Mouse (Mus musculus) hindbrain, embryonic 11.5 days (tissue): ENCODE measurements around the gene Zfp964. TPM values are rescaled to one million over a fixed set of nuclear protein-coding genes. Genes with fewer than 3 reads are reported as not detected.
"Not testable (repeated sequence)": the region's sequence is repeated elsewhere in the genome, so short reads cannot be mapped to it uniquely, and the experiment has no call there.

Experiments used
- ATAC-seq: fragments of 200-750 bp; cut with Nextera tagmentation; 2 replicates; pipeline ENCODE4 v1.8.0; 2017; ENCODE audit warnings: mild to moderate bottlenecking, moderate TSS enrichment, moderate library complexity; ENCODE audit not compliant: low FRiP score
- DNase-seq: peaks from one replicate; pipeline ENCODE4 v3.0.0-alpha.2; 2015; ENCODE audit warnings: low spot score
- H3K27ac ChIP-seq: fragments of 300-500 bp; sonication (generic); 2 replicates; pipeline ENCODE4 v1.5.1; 2014; ENCODE audit warnings: mild to moderate bottlenecking, low read depth, low read length
- H3K27me3 ChIP-seq: fragments of 300-500 bp; sonication (generic); 2 replicates; pipeline ENCODE4 v1.6.1; 2014; ENCODE audit warnings: mild to moderate bottlenecking, low read length, moderate library complexity, mixed read lengths; ENCODE audit not compliant: control insufficient read depth, insufficient read depth
- H3K36me3 ChIP-seq: fragments of 300-500 bp; sonication (generic); 2 replicates; pipeline ENCODE4 v1.6.1; 2014; ENCODE audit warnings: mild to moderate bottlenecking, low read length, moderate library complexity, mixed read lengths; ENCODE audit not compliant: control insufficient read depth, insufficient read depth
- H3K4me1 ChIP-seq: fragments of 300-500 bp; sonication (generic); replicated peaks from 2 replicates; pipeline ENCODE4 v1.6.1; 2014; ENCODE audit warnings: low read length, mixed read lengths; ENCODE audit not compliant: control insufficient read depth, insufficient read depth
- H3K4me2 ChIP-seq: fragments of 300-500 bp; sonication (generic); replicated peaks from 2 replicates; pipeline ENCODE4 v1.6.1; 2014; ENCODE audit warnings: mild to moderate bottlenecking, low read depth, low read length
- H3K4me3 ChIP-seq: fragments of 300-500 bp; sonication (generic); 2 replicates; pipeline ENCODE4 v1.5.1; 2014; ENCODE audit warnings: low read depth, low read length
- H3K9ac ChIP-seq: fragments of 300-500 bp; sonication (generic); 2 replicates; pipeline ENCODE4 v1.6.1; 2014; ENCODE audit warnings: low read depth, low read length
- H3K9me3 ChIP-seq: fragments of 300-500 bp; sonication (generic); 2 replicates; pipeline ENCODE4 v1.6.1; 2016; ENCODE audit warnings: low read length; ENCODE audit not compliant: control insufficient read depth
- WGBS: fragments of 180-500 bp; shearing (Covaris S2); extraction: QIAGEN DNeasy Blood & Tissue Kit; methylation state at CpG from one replicate; pipeline ENCODE4 v1.1.7; 2014; 5-methylcytosine and 5-hydroxymethylcytosine counted together
- polyA plus RNA-seq: library from polyadenylated mRNA; unstranded; fragments of >200 nt; fragmentation: Nextera tagmentation; extraction: Ambion mirVana; gene quantifications from 2 replicates; pipeline ENCODE4 v1.2.1, GENCODE M21; 2014

Gene Zfp964
- polyA plus RNA-seq, 1 experiment from 2014 or later, result 3.1 TPM

GRCm38 (mm10) chr8:69710624-69711023, 56.3 kb downstream of the Zfp964 start, which contains the start of gene Zfp869:
TSS of gene Zfp869 (minus strand) at chr8:69710724.
- H3K27me3 ChIP-seq, DNase-seq, H3K27ac ChIP-seq, ATAC-seq, H3K9ac ChIP-seq, H3K4me3 ChIP-seq, H3K9me3 ChIP-seq, H3K4me1 ChIP-seq, H3K4me2 ChIP-seq: not testable (repeated sequence)
- WGBS, result 97% methylated on average over 10 of the region's 10 CpGs
- H3K36me3 ChIP-seq, result peaks cover 22% of the 10 kb centered on the region

- Histone ChIP-seq H3K4me1 (no peaks in the 10 kb centered on the region), H3K9me3 (no peaks in the 10 kb centered on the region), H3K27me3 (no peaks in the 10 kb centered on the region), H3K4me3 (no peak overlapping the region), H3K27ac (no peak overlapping the region), H3K4me2 (no peak overlapping the region), H3K9ac (no peak overlapping the region), H3K36me3 (no peaks in the 10 kb centered on the region)
- 96% methylated on average over 8 of the region's 8 CpGs for WGBS
- ATAC-seq (no peak), DNase-seq (no peak)
Observed at GRCm38 (mm10) chr8:69713516-69713915, 59.2 kb downstream of the Zfp964 start.

GRCm38 (mm10) chr8:69715366-69715765, 61.1 kb downstream of the Zfp964 start:
- WGBS, result 89% methylated on average over 6 of the region's 6 CpGs
- no peak overlapping the region for H3K9ac ChIP-seq
- no peak for ATAC-seq

More at GRCm38 (mm10) chr8:69715366-69715765, 61.1 kb downstream of the Zfp964 start:
- no peak overlapping the region for H3K4me3 ChIP-seq
- H3K36me3 ChIP-seq, result no peaks in the 10 kb centered on the region
- no peak overlapping the region for H3K27ac ChIP-seq
- H3K4me2 ChIP-seq, result no peak overlapping the region; the same call in 1 of the 2 replicates
- H3K4me1 ChIP-seq, result no peaks in the 10 kb centered on the region
- no peaks in the 10 kb centered on the region for H3K27me3 ChIP-seq
- H3K9me3 ChIP-seq, result no peaks in the 10 kb centered on the region
- no peak for DNase-seq

Other genes with a start within 250 kb of the Zfp964 start
- gene Gm9495, start 200.9 kb upstream of the Zfp964 start, polyA plus RNA-seq, result not detected in 2 replicates
- gene Gm7697, start 131.5 kb upstream of the Zfp964 start, polyA plus RNA-seq, result not detected in 2 replicates
- 42.2 and 44.3 TPM in 2 replicates for gene Zfp868, start 28.9 kb upstream of the Zfp964 start, polyA plus RNA-seq
- gene Zfp869, start 56.2 kb downstream of the Zfp964 start, polyA plus RNA-seq, result 32.1 and 38.8 TPM in 2 replicates
- 7.2 and 9.2 TPM in 2 replicates for gene Zfp963, start 95.5 kb downstream of the Zfp964 start, polyA plus RNA-seq
- 0.66 TPM in 1 of 2 replicates, not detected in the other for gene Gm20422, start 120.4 kb downstream of the Zfp964 start, polyA plus RNA-seq
- 34.5 and 35.8 TPM in 2 replicates for gene Atp13a1, start 136.7 kb downstream of the Zfp964 start, polyA plus RNA-seq
- 41.5 and 44.5 TPM in 2 replicates for gene Zfp866, start 136.7 kb downstream of the Zfp964 start, polyA plus RNA-seq
- 9.0 and 9.4 TPM in 2 replicates for gene Gmip, start 154.2 kb downstream of the Zfp964 start, polyA plus RNA-seq
- 1.2 and 1.7 TPM in 2 replicates for gene Lpar2, start 167.9 kb downstream of the Zfp964 start, polyA plus RNA-seq
- 41.5 and 42.5 TPM in 2 replicates for gene Pbx4, start 178.0 kb downstream of the Zfp964 start, polyA plus RNA-seq
- 0.50 and 0.73 TPM in 2 replicates for gene Cilp2, start 233.2 kb downstream of the Zfp964 start, polyA plus RNA-seq
- 4.2 and 4.3 TPM in 2 replicates for gene Tssk6, start 247.7 kb downstream of the Zfp964 start, polyA plus RNA-seq
- 169 and 174 TPM in 2 replicates for gene Ndufa13, start 248.1 kb downstream of the Zfp964 start, polyA plus RNA-seq
- gene Yjefn3, start 248.2 kb downstream of the Zfp964 start, polyA plus RNA-seq, result 4.6 and 6.1 TPM in 2 replicates